Mouse (Mus musculus) v-Abl transformed pro-B cells (cell line): ENCODE measurements around the gene Noc3l.

Experiments
- in situ Hi-C, 2 experiments: fragments of 400-800 bp; cut with MboI; formaldehyde crosslinking; loops; one replicate each; pipeline ENCODE4 v1.15.1; 2025; ENCODE audit not compliant: unreplicated experiment in 2 of 2

Gene Noc3l

DNA sequence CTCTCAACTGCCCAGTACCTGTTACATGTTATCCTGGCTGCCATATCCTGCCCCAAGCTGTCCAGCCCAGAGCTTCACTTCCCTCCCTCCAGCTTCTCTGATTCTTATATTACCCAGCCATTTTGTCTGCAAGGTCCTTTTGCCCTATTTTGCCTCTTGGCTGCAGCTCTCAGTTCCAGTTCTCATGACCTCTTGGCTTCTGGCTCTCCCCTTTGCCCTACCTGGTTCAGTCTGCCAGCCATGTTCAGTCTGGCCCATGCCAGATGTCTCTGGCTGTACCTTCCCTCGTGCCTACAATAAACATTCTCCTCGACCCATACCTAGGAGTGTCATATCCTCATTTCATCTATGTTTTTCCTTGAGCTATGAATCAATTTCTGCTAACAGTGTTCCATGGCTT is 52.7 kb downstream of the Noc3l start:
- in situ Hi-C loops: loop anchor here in 1 of 2 experiments (25.0 kb wide), 1 partner anchor 329 kb away; no protein-coding TSS in a partner anchor

GRCm38 (mm10) chr19:38760441-38760840 is 58.6 kb downstream of the Noc3l start:
- in situ Hi-C loops: loop anchor here in 1 of 2 experiments (25.0 kb wide), 1 partner anchor 323 kb away; no protein-coding TSS in a partner anchor

DNA sequence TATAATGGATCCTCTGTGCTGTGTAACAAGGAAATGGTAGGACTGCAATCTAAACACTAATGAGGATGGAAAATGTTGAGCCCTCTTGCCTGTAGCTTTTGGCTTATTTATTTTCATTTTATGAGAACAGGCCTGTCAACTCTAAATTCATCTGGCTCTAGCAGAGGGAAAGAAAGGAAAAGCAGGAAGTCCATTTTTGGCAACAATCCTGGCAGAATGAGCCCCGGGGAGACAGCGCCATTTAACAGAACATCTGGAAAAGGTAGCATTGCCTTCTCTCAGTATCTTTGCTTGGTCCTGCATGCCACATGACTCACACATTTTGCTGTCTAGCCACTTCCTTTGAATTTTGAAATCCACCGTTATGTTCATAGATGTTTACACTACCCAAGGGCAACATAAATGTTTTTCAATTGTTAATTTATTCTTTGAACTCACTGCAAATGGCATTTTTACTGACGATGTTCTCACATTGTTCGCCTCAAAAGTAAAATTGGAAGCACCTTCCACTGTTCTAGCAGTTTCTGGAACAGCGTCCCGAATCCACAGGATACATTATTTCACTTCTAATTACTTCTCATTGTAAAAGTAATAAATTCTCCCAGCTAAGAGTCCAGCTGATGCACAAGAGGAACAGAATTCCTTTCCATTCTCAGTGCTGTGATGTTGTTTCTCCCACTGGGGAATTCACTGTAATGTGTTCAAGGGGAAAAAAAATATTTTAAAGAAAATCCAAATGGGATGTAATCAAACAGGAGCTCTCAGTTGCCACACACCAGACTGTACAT is 60.2 kb downstream of the Noc3l start:
- in situ Hi-C loops: loop anchor here in 1 of 2 experiments (25.0 kb wide), 1 partner anchor 322 kb away; no protein-coding TSS in a partner anchor

DNA sequence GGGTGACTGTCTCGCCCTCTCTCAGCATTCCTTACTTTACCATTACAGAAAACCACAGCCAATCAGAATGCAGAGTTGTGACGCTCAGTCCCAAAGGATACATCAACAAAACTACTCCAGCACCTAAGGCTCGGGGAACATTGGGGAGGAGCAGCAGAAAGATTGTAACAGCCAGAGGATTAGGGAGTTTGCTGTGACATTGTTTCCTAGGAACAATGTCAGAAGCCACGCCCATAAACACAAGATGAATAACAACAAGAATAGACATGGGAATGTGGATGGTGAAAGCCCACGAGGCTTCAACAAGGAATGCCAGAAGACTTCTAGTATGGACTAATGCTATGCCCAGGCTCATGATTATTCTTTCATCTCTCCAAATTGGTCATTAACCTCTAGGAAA is 61.0 kb downstream of the Noc3l start:
- in situ Hi-C loops: loop anchor here in 1 of 2 experiments (25.0 kb wide), 1 partner anchor 321 kb away; no protein-coding TSS in a partner anchor

DNA sequence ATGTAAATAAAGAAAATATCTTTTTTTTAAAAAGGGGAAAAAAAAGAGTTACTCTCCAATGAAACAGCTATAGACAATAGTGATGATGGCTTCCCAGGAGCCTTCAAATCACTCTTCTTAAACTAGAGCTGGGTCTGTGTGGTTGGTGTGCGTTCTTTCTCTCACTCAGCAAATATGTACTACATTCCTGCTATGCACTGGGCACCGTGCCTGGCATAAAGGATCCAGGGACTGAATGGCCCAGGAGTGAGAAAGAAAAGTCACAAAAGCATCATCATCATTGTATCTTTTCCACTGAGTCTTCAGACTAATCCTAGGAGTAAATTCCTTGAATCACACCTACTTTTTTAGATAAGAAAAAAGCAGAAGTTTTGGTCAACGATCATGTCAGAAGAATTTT is 61.9 kb downstream of the Noc3l start:
- in situ Hi-C loops: loop anchor here in 1 of 2 experiments (25.0 kb wide), 1 partner anchor 320 kb away; no protein-coding TSS in a partner anchor

DNA sequence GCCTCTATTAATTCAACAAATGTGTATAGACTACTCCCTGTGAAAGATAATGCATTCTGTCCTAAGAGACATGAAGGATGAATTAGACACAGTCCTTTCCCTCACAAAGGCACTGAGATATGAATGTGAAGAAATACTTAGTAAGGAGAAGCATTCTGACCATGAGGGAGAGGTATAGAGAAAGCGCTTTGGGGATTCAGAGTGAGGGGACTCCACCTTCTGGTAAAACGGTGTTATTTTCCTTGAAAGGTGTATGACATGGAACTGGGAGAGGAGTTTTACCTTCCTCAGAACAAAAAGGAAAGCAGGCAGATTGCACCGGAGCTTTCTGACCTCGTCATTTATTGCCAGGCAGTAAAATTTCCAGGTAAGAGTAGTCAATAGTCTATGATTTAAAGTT is 68.8 kb downstream of the Noc3l start:
- in situ Hi-C loops: loop anchor here in 1 of 2 experiments (25.0 kb wide), 1 partner anchor 313 kb away; no protein-coding TSS in a partner anchor

- in situ Hi-C loops: no loop called here
Observed at GRCm38 (mm10) chr19:38746492-38747014, 72.5 kb downstream of the Noc3l start.

DNA sequence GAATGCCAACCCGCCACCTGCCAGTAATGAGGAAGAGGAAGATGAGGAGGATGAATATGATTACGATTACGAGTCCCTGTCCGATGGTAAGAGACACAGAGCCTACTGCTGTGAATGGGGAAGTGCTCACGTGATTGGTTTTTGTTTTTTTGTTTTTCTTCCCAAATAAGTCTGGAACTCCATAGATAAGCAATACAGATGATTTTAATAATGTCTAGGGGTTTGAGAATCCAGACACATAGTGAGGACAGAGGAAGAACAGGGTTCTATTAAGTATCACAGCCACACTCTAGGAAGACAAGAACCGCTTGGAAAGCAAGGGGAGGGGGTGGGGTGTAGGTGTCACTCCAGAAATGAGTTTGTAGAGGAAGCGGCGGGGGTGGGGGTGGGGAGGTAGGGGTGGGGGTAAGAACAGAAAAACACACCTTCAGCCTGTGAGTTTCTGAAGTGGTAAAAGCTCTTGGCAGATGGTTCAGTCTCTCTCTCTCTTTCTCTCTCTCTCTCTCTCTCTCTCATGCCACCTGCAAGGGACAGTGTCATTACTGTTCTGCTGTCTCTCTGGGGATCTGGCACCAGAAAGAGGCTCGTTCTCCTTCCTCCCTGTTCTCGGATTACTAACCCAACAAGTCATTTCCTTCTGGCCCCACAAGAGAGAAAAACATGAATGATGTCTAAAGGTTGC is 73.1 kb downstream of the Noc3l start:
- in situ Hi-C loops: no loop called here

DNA sequence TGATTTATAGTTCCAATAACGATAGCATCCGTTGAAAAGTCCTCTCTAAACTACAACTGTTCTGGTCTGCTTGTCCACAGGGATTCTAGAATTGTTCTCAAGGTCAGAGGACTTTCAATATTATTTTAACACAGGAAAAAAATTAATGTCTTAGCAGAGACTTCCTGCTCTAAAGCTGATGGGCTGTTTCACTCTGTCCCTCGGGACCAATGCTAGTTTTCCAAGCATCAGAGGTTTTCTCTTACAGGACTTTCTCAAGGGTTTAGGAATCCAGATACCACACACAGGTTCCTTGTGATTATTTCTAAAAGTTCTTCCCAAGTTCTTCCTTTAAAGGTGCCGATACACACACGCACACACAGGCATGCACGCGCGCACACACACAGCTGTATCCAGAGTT is 74.5 kb downstream of the Noc3l start:
- in situ Hi-C loops: no loop called here
